Mouse (Mus musculus): Measurements from ENCODE around the gene P3h2.

P3h2 gene

DNA sequence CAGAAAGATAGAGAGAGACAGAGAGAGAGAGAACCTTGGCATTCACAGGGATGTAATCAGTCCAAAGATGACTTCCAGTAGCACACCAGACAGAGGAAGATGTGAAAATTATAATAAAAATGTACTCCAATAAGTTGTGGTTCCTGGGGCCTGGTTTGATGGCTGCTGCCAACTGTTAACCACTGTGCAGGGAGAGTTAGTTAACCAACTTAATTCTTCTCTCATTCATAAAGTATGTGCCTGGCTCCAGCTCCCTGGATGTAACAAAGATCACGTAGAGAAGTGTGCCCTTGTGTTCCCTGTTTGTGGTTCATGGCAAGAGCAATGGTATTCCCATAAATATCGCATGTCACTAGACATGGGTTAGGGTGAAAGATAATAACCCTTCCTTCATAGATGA lies 128.4 kb downstream of the P3h2 start:
- no peak for DNase-seq

DNA sequence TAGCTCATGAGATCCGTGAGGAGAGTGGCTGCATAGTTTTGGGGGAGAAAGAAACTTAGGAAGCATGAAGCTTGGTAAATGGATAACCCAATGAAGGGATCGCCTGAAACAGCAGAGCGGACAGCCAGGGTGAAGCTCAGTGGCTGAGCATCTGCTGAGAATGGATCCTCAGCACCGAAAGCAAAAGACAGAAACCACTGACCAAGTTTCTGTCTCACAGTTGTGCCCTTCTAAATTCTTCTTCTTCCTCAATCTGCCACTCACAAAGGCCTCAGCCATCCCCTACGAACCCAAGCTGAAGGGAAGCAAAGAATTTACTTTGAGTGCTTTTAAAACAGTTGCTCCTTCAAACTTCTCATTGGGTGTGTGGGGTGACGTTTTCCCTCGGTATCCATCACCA lies 134.3 kb downstream of the P3h2 start:
- DNase-seq, result no peak

DNA sequence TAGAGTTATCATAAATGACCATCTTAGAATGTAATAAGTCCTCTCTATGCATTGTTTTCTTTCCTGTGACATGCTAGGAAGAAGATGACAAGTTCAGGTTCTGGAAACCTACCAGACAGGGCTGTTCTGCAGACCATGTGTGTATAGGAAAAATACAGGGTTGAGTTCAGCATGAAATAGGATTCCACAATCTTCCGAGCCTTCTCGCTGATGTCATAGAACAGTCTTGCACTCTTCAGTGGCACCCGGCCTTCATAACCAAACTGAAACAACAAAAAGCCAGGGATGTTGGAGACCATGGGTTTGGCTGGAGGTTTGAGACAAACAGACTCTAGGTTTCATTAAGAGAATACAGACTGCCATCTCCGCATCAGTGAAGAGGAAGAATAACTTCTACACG lies 134.9 kb downstream of the P3h2 start:
- DNase-seq, result no peak

DNA sequence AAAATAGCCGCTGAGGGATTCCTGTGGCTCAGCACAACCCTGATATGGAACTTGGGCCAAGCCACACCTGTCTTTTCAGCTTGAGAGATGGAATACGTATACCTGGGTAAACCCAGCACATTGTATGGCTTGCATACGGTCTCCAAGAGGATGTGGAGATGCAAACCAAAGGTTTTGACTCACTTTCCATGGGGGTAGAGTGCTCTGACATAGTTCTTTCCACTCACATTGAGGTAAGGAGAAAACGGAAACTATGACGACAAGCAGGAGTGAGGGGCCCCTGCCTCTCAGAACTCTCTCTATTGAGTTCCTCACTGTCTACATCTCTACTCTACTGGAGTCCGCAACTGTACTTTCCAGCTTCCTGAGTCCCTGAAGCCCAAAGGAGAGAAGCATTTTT lies 135.4 kb downstream of the P3h2 start:
- DNase-seq, result no peak

DNA sequence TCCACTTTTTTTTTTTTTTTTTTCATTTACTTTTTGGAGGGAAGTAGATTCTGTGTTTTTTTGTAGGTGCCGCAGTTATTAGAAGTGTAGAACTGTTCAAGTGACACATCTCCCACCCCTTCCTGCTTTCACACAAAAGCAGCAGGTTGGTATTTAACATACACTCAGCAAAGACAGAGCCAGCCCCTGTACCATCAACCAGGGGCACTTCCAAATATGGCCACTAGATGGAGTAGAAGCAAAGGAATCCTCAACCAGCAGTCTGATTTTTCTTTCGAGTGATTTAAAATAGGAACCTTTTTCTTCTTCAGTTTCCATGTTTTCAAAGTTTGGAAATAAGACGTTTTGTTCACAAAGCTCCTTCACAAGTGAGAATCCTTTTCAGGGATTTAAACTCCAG lies 138.3 kb downstream of the P3h2 start:
- peak; percentile 85 to 87 for DNase-seq

DNA sequence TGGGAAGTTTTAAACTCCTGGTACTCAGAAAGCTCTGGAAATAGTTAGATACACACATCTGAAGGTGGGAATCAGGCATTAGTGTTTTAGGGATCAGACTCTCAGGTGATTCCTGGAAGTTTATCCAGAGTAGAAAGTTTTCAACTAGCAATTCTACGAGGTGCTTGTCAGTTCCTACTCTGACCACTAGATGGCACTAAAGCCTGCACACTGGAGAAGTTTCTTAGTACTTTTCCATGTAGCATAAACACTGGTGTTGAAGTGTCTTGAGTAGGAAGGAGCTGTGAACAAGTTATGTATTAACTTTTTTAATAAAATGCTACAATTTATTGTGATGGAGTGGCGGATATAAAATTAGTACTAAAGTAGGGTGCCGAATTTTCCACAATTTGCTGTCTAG lies 141.7 kb downstream of the P3h2 start:
- peak; percentile 71 for DNase-seq

DNA sequence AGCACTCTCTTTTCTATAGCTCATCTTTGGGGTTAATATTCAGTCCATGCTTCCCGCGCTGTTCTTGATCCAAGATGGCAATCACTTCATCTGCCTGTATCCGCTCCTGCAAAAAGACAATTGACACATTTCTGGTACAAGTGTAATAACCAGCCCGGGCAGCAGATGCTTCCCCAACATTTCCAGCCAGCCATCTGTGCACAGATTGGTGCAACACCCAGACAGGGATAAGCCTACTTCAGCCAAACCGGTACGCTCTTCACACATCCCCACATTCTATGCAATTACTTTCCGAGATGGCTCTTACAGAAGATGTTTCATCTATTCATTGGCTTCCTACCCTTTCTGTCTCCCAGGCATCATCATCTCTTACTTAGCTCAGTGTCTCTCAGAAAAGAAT lies 145.2 kb downstream of the P3h2 start:
- DNase-seq, result peak; percentile 50 to 58

DNA sequence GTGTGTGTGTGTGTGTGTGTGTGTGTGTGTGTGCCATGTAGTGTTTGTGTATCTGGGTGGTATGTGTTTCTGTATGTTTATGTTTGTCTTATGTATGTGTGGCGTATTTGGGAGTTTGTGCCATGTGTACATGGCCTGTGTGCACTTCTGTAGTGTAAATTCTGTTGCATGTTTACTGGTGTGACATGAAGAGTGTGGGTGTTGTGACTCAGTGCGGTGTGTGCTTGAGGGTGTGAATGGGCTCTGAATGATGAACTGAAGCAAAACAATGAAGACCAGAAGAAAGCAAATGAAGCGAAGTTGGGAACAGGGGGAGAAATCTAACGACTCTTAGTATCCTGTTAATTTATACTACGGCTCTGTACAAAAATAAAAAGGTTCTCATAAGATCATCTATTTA lies 145.7 kb downstream of the P3h2 start:
- no peak for DNase-seq

DNA sequence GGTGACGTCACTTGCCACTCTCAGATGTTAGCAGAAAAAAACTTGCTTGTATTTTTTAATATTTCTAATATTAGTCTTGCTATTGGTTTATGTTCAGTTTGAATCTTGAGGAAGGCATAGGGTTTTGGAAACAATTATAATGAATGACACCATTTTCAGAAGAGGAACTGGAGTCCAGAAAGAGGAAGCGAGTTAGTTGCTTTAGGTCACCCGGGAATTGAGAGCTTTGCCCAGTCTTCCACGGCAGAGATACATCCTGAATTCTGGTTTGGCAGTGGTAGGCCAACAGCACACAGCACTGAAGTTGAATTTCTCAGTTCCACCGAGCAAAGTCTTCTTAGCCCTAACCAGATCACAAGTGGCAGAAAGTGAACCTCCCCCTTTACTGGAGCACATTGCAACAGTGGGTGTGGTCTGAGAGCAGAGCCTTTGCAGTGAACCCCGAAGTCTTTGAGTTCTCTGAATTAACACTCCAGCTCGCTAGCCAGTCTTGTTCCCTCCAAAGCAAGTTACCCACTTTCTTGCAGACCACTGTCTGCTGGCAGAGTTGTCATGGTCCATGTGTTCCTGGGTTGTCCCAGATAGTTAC lies 146.8 kb downstream of the P3h2 start:
- no peak for DNase-seq

DNA sequence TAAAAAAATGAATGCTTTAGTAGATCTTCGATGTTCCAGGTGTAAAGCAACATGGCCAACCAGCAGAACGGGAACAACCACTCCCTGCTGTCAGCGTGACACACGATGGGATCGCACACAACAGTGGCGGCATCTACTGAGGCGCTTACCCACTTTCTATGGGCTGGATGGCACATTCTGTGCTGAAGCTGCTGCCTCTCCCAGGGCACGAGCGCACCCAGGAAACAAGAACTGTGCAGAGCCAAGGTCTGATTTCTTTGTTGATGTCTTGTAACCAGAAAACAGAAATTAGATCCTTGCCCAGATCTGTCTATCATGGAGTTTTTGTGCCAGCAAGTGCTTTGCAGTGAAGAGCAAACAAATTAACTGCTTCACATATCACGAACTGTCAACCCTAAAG lies 147.4 kb downstream of the P3h2 start:
- DNase-seq, result no peak

DNA sequence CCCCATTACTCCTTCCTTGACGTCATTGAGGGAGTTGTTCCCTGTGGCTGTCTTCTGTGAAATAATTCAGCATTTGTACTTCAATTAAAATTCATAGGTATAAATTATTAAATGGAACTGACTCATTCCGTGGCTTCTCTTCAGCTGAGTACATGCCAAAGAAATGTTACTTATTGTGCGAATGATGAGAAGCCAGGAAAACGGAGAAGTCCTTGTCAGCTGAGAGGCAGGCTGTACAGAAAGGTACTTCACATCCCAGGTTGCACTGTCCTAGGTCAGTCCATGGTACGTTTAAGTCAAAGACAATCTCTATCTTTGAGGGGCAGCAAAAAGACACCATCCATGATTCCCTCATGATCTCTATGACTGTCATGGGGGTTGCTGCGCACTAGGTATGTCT lies 148.8 kb downstream of the P3h2 start:
- no peak for DNase-seq

DNA sequence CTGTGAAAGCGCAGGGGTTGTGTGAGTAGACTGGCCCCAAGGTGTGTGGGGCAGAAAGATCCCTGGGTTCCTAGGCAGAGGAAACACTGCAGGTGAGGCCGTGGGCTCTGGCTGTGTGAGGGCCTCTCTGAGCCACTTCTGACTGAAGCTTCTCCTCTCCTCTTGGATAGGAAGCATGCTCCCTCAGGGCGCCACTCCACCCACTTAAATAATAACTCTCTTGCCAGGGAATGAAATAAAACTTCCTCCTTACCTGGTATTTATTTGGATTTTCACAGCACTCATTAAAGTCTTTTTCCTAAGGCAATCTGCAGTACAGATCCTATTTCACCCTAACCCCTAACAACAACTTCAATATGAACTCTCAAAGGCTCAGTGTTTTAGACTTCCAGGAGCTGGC lies 151.0 kb downstream of the P3h2 start:
- DNase-seq, result no peak

DNA sequence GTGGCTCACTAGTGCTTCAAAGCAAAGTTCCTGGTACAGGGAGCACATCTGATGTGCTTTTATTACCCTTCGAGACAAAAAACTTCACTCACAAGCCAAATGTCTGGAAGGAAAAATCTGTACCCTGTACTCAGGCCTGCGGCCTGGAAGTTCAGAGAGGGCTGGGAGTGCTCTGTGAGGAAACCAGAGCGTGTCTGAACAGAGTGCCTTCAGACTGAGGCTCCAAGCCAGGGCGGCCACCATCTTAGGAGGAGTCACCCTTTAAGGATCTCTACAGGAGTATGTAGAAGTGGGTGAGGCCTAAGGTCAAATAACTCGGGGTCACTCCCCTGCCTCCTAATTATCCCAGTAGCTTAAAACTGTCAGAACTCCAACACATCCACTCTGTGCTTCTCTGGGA lies 152.2 kb downstream of the P3h2 start:
- no peak for DNase-seq

DNA sequence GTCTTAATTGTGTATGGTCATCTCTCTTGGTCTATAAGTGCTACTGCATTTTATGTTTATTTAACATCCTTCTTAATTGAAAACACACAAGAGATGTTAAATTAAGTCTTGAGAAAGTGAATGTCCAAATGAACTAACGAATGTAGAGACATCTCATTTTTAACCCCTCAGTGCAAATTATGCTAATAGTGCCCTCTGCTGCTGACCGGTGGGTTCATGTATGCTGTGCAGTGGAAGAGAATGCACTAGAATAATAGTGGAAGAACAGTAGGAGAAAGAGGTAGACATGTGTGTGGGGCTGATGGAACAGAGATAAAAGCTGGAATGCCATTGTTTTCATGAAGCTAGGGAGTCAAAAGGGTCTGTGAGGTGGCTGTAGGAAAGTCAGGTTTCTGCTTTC lies 153.6 kb downstream of the P3h2 start:
- peak; percentile 39 to 52 for DNase-seq

DNA sequence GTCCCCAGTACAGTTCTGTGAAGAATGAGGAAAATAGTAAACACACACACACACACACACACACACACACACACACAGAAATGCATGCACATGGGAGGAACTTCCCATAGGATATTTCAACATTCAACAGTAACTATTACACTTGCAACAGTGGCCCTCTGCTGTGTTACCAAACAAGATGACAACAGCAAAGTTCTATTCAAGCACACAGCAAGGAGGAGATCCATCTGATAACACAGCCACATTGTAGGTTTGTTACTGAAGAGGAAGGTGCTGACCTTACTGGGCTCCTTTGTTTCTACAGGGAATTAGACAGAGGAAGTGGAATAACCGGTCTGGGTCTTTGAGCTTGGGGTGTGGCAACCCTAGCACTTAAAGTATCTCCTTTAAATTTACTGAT lies 157.5 kb downstream of the P3h2 start:
- no peak for DNase-seq

DNA sequence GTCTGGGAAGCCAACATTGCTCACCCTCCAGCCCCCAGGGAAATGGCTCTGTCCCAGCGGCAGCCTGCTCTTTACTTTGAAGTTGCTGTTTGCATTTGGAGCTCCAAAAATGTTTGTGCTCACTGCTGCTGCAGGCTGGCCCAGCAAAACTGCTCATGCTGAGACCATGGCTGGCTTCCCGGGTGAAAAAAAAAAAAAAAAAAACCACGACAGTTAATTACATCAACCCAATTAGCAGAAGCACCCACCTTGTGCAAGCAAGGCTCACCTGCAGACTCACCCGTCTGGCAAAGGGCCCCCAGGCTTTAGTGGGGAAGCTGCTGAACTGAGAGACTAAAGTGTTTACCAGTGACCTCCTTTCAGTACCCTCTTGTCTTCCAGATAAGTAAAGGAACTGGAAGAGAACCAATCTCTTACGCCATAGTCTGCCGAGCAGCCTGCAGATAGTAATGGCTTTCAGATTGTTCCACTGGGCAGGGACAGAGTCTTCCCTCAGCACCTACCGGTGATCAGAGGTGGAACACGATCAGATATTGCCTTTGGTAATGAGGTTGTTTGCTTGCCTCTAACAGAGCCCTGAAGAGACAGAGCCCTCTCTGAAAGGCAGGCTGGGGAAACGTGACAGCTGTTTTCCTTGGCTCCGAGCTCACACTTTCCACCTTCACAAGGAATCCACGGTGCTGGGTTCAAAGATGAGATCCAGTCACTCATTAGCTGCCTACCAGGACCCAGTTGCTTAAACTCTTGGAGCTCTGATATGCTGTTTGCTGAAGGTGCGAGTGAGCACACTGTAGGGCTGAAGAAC lies 160.2 kb downstream of the P3h2 start:
- DNase-seq, result peak; percentile 60 to 67

DNA sequence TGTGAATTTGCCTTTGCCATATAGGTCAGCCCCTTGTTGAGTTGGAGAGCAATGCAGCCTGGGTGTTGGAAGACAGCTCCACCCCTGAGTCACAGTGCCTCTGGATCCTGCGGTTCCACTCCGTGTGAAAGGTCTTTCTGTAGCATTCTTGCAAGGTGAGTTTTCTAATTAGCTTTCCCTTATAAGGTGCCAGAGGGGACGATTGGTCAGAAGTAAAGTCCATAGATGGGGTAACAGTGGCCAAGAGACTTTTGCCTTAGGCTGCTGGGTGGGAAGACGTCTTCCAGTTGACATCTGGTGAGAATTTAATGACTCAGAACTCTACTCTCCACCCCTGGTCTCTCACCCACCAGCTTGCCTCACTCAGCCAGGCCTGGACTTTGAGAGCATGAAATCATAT lies 163.3 kb downstream of the P3h2 start:
- DNase-seq, result no peak

DNA sequence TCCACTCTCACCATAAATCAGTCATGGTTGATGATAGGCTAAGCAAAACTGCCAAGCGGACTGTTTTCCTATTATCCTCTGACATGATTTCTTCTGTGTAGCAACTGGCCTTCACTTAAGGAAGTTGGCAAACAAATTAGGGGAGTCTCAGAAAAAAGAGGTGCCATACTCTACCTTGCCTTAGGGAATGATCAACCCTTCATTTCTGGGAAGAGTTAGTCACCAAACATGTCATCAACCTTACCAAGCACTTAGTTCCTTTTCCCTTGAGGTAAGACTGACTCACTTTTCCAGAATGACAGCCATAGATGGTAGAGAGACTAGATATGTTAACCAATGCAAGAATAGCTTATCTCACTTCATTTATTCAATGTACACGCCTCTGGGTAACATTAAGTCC lies 171.4 kb downstream of the P3h2 start:
- DNase-seq, result no peak

DNA sequence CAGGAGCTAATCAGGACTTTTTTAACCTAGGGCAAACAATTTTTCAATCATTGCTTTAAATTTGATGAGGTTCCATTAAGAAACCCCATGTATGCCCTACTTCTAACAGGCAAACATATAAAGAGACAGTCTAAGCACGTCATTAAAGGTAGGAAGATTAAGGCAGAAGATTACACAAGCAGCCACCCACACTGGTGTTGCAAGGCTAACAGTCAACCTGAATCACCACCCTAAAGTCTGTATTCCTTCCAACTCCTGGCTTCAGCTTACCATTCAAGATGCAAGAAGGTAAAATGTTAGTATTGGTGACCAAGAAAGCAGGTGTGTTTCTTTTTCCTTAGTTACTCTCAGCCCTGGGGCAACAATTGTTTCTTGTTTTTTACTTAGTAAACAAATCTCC lies 193.4 kb downstream of the P3h2 start:
- no peak for DNase-seq

Measured in cerebellum, postnatal 14 days (tissue).